Mouse (Mus musculus): ENCODE measurements at regions not wholly inside any gene's neighbourhood (a gene's known extent, or its start where the extent isn't known, plus 50 kb on each side); places are given as distances from the start of the nearest gene placed in this dataset.

DNA sequence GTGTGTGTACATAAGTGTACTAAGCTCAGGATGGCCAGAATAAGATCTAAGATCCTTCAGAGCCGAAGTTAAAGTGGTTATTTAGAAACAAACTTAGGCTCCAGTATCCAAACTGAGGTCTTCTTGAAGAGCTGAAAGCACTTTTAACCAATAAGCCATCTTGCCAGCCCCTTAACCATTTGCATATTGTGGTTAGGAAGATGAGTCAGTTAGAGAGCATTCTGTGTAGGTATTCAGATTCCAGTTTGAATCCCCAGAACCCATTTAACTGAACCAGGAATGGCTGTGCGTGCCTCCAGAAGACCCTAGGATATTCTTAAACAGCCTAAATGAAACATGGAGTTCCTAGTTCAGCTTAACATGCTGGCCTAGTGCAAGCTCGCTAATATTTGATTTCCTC is 471.6 kb downstream of the Ptprc start:
- DNase-seq = no peak

DNA sequence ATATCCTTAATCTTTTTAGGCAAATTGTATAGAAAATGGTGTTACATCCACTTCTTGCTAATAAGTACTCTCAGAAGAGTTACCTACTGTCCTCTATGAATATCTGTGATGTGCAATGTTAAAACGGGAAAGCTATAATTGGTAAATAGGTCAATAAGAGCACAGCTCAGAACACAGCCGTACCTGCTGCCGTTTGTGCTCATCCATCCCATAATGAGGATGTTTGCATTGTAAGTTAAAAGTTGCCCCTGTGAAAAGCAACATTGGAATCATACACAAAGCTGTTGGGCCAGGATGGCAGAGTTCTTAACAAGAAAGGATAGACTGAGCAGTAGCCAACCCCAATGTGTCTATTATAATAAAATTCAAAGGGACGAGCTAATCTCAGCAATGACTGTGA is 476.6 kb downstream of the Ptprc start:
- DNase-seq = no peak

DNA sequence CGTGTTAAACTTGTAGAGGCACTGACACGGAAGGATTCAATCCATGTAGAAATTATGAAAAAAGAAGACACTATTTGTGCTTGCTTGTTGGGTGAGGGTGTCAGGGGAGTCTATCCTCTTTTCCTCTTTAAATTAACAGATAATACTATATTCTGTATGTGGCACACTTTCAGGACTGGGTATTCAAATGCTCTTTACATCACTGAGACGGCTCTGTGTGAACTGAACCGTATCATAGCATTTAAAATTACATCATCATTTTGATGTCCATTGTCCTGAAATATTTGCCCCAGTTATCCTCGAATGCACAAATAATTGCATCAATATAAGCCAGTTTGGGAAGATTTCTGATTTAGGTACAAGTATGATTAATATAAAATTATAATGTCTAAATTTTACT is 478.2 kb downstream of the Ptprc start:
- no peak for DNase-seq

DNA sequence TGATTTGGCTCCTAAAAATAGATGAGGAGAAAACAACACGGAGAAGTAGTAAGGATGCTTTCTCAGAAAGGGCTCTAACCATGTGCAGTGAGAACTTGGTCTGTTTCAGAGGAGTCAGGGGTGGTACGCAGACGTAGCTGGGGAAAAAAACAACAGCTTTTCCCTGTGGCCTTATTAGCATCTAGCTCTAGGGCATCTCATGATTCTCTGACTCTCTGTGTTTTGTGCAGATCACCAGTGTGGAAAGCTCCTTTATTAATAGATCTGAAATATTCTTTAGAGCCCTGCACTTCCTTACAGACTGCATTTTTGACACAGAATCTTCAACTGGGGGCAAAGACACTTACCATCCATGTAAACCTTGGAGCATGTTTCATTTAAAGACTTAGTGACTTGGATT is 478.7 kb downstream of the Ptprc start:
- DNase-seq = no peak

DNA sequence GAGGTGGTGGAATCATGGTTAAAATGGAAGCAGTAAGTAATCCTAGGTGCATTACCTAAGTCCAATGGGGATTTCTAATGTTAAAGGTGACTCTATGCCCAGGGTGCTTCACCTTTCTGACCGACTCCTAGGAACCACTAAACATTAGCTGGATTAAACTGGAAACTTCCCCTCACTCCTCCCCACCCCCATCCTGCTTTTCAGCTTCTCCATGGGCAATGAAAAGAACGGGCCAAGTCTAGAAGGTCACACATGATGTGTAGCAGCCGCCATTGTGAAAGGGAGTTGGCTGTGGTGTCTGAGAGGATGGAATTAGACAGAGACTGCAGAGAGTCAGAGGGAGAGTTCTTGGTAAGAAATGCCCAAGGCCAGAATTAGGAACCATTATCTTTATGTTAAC is 479.8 kb downstream of the Ptprc start:
- DNase-seq = no peak

DNA sequence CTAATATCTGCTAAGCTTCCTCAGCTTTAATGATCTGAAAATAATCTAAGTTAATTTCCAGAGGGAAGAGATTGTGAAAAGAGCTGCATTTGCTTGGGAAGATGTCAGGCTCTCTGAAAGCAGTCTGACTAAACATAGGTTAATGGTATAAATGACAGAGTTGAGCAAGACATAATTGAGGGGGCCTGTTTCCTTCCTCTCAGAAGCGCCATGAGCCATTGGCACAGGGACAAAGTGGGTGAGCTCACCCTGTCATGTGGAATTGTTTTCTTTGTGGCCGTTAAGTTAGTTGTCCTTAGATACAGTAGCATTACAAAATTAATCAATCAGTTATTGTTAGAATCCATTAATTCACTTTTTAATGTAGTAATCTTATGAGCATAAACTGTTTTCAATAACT is 483.0 kb downstream of the Ptprc start:
- no peak for DNase-seq

DNA sequence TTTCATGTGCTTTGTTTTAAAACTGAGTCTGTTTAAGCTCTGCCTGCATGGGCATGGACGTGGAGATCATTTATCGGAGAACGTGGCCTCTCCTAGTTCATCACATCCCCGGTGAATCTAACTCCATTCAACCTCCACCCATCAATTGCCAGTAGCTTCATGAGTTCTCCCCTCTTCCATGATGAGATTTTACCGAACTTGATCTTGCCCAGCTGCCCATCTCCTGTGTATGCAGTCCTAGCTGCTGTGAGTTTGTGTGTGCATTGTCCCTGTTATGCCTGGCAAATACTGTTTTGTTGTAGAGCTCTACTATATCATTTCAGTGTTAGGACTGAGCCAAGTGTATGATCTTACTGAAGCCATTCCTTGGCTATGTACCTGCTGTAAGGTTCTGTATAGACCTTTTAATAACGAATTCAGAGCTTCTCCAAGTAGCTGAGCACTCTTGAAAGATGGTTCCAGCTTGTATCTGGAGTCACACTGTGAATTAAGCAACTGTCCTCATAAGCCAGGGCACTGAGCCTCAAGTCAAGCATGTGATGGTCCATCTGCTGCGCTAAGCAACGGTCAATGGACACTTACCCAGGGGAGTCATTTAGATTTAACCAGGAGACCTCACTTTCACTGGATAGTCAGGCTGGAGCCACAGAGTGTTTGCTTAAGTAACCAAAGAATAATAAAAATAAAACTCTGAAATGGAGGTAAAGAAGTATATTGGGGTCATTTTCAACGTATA is 484.5 kb downstream of the Ptprc start:
- peak; percentile 91 for DNase-seq

DNA sequence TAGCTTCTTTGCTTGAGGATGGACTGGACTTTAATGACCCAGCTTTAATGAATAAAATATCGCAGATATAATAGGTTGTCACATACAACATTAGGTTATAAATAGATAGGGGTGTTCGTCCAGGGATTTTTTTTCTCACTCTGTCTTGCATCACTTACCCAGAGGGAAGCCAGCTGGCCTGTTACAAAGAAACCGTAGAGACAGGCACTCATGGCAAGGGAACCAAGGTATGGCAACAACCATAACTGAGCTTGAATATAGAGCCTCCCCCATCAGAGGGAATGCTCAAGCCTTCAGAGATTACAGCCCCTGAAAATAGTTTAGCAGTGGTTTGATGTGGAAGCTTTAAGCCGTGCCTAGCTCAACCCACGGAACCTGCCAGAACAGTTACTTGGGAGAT is 504.9 kb downstream of the Ptprc start:
- DNase-seq = no peak

DNA sequence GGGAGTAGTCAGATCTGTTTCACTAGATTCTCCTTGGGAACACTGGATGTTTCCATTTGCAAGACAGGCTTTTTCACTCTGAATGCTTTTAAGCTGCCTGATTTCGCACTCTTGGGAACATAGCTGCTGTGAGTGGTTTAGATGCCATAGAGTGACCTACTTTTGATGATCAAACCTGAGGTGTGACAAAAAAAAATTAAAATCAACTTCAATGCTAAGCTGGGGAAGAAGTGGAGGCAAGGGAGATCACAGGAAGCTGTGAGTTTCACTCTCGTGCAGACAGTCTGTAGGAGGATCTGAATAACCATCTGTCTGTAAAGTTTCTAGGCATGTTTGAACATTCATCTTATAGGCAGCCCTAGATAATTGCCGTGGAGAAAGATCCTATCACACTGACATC is 505.7 kb downstream of the Ptprc start:
- DNase-seq = no peak

DNA sequence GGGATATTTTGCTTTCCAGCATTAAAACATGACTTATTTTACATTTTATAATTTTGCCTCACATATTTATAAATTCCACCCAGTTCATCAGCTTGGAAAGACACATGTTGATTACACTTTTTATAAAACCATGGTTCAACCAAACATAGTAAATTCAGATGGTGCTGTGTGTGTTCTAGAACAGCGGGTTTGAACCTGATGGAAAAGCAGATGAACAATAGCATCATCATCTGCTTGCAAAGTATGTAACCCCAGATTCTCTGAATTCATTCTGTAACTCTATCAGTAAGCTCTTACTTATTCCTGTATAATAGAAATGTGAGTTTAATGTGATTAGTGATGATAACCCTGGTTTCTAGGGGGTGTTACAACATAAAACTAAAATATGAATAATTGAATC is 517.4 kb downstream of the Ptprc start:
- DNase-seq = no peak

DNA sequence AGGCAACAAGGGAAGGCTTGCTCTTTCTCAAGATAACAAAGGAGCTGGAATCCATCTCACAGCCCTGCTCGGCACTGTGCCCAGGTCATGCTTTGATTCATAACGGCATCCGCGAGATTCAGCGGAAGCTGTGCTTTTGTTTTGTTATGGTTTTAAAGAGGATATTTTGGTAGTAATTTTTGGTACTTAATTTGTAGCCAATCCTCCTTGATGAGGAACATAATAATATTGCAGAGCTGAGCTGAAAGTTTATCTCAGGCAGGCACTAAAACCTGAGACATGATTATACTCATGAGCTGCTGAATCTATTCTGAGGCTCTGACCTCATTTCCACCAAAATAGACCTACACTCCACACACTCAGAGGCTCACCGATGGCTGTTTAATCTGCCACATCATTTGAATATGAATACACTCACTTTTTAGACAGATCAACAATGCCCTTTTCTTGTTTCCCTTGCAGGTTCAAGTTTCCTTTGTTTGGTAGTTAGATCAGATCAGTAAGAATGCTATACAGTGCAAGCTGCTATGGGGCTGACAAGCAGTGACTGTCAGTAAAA is 518.5 kb downstream of the Ptprc start:
- DNase-seq = peak; percentile 87

DNA sequence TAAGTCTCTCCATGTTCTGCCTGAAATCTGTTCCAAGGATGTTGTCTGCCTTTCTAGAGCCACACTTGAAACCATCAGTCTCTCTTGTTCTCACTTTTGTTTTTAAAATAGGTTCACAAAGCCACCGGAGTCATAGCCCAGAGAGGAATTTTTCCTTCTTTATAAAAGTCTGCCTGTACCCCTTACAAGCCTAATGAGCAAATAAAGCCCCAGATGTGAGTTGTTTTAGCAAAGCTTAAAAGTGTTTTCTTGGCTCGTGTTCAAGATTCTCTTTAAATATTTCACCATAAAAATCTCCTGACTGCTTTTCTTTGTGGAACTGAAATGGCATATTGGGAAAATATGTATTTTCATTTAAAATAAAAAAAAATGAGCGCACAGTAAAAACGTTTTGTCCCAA is 521.3 kb downstream of the Ptprc start:
- no peak for DNase-seq

DNA sequence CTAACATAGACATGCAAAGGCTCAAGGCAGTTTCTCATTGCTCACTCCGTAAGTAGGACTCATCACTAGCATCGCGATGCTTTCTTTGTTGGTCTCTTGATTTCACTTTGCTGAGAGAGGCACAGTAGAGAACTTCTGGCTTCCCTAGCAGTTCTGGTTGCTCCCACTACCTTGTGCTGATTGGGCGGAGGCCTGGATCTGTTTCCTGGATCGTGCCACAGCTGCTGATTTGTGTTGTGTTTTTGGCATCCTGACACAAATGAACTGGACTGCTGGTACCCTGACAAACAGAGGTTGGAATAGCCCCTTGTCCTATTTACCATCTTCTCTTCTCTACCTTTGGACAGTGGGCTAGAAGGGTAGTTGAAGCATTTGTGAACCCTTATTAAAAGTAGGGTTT is 522.0 kb downstream of the Ptprc start:
- DNase-seq = no peak

DNA sequence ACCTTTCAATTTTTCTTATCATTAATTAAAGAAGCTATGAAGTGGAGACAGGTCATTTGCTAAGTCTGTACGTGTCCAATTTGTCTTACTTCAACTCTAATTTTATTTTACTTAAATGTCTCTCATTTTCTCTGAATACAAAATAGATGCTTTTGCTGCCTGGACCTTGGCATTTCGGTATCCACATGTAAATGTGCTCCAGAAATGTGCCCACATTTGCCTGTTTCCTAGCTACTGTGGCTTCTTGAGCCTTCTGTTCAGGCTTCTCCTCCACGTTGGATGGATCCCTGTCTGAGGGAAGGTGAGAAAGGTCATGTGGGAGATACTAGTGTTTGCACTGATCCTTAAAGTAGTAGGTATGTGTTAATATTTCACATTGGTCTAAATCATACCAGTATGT is 524.9 kb downstream of the Ptprc start:
- DNase-seq = no peak

DNA sequence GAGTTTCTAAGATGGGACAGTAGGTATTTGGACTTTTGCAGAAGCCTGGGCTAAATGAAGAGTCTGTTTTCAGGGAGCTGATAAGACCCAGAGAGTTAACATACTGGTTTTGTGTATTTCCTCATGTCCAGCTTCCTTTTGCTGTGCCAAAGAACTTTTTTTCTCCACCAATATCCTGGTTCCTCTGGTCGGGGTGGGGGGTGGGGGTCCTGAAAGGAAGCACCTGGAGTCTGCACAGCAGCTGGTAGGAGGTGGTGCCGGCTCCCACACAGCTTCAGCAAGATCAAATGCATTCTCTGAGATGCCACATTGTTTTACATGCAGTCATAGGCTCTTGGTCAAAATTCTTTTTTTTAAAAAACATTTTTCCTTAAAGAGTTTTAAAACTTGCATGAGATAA is 525.4 kb downstream of the Ptprc start:
- DNase-seq = no peak

DNA sequence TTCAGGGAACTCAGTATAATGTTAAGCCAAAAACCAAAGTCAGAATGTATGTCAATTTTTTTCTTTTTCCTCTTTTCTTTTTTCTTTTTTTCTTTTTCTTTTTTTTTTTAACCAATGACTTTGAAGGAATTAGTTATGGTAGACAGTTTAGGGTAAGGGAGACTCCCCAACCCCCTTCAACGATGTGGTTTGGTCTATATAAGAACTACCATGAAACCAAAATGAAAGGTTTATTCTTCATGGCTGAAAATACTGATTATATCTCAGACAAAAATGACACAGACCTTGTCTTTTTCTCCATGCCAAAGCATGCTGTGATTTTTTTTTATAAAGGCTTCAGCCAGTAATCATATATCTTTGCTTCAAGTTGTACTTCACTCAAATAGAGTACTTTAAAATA is 526.7 kb downstream of the Ptprc start:
- no peak for DNase-seq

DNA sequence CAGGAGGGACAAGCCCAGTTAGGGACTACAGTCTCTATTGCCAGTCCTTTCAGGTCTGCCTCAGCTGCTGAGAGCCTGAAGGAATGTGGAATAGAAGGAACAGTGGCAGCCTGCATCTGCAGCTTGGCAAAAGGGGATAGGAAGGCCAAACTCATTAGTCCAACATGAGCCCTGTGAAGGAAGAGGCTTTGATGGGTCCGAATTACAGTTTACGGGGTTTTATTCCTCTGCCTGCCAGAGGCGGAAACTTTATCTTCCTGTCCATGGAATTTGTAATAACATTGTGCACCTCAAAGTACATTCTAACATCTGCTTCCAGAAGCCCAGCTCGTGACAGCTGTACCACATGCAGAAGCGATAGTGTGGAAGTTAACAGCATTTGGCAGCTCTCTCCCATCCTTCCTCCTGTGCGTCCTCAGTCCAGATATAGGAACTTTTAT is 530.9 kb downstream of the Ptprc start:
- no peak for DNase-seq

DNA sequence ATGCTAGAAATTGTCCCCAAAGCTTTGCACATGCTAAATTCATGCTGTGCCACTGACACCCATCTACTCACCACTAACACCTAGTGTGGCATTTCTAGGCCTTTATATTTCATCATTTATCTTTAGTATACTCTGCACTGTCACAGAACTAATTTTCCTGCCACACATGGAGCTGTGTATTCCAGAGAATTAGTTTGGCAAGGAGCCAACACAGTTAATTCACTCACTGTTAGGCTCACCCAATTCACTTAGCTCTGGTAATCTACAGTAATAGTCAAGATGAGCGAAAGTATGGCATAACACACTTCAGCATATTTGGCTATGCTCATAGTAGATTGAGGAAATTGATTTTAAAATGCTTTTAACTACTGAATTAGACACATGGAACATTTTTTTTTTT is 532.0 kb downstream of the Ptprc start:
- peak; percentile 23 for DNase-seq

DNA sequence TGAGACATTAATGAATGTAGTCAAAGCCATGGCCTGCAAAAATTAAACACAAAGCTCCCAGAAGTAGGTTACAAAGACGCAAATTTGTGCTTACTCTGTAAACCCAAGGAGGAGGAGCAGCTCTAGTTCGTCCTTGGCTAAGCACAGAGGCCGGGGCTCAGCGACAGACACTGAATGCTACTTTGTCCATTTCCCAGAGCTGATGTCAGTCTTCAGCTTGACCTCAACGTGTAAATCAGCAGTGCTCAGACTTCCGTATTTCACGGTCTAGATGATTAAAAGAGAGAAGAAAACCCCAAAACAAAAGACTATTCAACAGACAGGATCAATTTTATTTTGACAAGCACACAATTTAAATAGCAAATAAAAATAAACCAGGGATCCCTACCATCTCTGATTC is 534.7 kb downstream of the Ptprc start:
- DNase-seq = no peak

DNA sequence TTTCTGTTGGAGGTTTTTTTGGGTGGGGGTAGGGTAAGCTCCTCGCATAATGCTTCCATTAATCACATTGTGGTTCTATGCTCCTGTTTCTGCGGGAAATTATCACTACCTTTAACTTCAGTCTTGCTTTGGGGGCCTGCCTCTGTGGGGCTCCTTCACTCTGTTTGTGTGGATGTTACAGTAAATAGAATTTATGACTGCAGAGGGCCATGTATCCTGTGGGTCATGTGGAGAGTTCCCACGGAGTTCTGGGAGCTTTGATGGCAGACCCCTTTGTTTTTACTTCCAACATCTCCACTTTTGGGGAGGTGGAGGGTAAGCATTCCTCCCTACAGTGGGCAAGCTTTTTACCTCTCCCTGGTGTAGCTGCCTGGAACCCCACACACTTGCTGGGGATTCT is 538.6 kb downstream of the Ptprc start:
- no peak for DNase-seq

DNA sequence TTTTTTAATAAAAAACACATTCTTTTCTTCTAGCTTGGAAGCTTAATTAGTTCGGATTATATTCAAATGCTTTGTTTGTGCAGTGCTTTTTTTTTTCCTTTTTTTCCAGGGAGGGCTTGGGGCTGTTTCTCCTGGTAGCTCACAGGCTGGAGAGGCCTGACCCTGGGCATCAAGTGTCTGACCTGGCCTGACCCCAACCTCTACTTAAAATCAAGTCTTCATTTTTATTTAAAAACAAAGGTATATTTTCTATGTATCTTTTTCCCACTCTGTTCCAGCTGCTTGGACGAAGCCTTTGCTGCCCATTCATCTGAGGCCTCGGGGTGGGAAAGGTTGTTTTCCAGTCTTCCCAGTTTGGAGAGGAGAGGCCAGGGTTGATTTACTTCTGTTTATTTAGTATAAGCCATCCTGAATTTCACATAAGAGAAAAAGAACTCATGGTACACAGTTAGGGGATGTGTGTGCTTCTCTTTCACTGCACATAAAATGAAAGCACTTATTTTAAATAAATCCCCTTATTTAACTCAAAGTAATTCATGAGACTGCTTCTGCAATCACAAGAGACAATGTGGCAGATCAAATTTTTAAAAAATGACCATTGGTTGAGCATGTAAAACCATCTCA is 539.1 kb downstream of the Ptprc start:
- DNase-seq = no peak

DNA sequence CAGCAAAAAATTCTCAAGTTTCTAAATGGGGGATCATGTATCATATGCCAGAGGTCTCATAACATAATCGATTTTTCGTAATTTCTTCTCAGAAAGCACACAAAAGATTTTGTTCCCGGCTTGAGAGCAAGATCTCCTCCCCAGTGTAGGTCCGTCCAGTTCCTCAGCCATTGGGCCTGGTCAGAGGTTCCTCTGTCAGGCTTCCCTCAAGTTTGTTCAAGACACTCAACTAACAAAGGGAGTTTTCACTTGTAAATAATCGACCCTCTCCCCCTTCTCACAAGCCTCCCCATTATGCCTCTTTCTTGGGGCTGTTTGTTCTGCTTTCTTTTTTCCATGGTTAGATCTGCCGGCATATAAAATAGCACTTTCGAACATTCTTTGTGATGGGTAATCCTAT is 539.7 kb downstream of the Ptprc start:
- DNase-seq = no peak

DNA sequence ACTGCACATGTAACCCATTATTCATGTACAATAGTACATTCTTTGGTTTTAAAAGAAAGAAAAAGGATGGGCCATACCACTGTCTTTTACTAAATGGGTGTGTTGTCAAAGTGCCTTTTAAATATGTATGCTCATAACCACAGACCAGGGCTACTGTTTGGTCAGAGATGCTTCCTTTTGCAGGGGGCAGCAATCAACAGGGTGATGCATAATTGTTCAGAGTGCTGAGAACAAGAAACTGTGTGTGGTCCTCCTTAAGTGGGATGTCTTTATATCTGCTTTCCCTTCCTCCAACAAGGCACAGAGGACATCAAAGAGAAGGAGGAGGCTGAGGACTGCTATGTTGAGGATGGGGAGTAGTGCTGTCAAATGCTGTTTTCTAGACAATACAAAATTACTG is 544.0 kb downstream of the Ptprc start:
- no peak for DNase-seq

DNA sequence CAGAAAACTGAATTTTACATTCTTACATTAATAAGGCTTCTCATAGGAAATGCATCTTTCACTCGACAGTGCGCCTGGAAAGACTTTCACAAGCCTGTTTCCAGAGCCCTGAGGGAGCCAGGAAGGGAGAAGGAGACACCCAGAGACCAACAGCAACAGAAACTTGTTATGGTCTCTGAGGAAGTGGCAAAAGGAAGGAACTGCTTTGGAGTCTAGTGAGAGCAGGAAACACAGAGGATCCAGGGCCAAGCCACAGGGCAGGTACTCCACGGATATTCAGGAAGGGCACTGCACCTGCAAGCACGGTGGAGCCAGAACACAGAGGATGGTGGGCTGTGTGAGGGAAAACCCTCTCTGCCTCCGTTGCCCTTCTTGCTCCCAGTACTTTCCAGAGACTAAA is 554.8 kb downstream of the Ptprc start:
- DNase-seq = no peak

DNA sequence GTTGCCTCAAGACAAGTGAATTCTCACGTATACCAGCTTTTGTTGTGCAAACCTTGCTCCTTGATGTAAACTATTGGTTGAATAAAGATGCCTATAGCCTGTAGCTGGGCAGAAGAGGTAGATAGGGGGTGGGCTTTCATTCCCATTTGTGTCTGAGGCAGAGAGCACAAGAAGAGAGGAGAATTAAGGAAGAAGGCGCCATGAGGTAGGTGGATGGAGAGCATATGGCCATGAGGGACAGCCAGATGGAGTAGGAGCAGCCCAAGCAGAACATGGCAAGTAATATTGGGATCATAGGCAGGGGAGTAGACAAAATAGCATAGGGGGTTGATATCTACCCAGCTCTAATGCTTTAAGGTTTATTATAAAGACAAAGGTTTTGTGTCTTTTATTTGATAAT is 557.3 kb downstream of the Ptprc start:
- DNase-seq = peak; percentile 64

Data from cerebellum, adult 9-10 months (tissue).